Mouse (Mus musculus) heart, postnatal 0 days (tissue): ENCODE measurements around the gene Pard3. TPM values are rescaled to one million over a fixed set of nuclear protein-coding genes. Genes with fewer than 3 reads are reported as not detected.

Experiments used
- ATAC-seq: fragments of 200-750 bp; cut with Nextera tagmentation; 2 replicates; pipeline ENCODE4 v1.8.0; 2017; ENCODE audit warnings: low read depth, moderate number of reproducible peaks, moderate library complexity; ENCODE audit not compliant: insufficient read depth
- DNase-seq: peaks from one replicate; pipeline ENCODE4 v3.0.0-alpha.2; 2016; ENCODE audit warnings: low spot score
- H3K27ac ChIP-seq: fragments of 300-500 bp; sonication (generic); 2 replicates; pipeline ENCODE4 v1.5.1; 2014; ENCODE audit warnings: low read depth, mild to moderate bottlenecking
- H3K27me3 ChIP-seq: fragments of 300-500 bp; sonication (generic); 2 replicates; pipeline ENCODE4 v1.6.1; 2014; ENCODE audit warnings: low read length, mixed read lengths; ENCODE audit not compliant: control insufficient read depth, insufficient read depth
- H3K36me3 ChIP-seq: fragments of 300-500 bp; sonication (generic); replicated peaks from 2 replicates; pipeline ENCODE4 v1.6.1; 2014; ENCODE audit warnings: low read length, mixed read lengths; ENCODE audit not compliant: control insufficient read depth, insufficient read depth
- H3K4me1 ChIP-seq: fragments of 300-500 bp; sonication (generic); 2 replicates; pipeline ENCODE4 v1.6.1; 2014; ENCODE audit warnings: antibody characterized with exemption; ENCODE audit not compliant: control insufficient read depth, insufficient read depth
- H3K4me2 ChIP-seq: fragments of 300-500 bp; sonication (generic); 2 replicates; pipeline ENCODE4 v1.6.1; 2014; ENCODE audit warnings: low read depth, mild to moderate bottlenecking, low read length, moderate library complexity
- H3K4me3 ChIP-seq: fragments of 300-500 bp; sonication (generic); 2 replicates; pipeline ENCODE4 v1.5.1; 2014; ENCODE audit warnings: low read depth, low read length
- H3K9ac ChIP-seq: fragments of 300-500 bp; sonication (generic); replicated peaks from 2 replicates; pipeline ENCODE4 v1.6.1; 2014; ENCODE audit warnings: low read depth, low read length, mixed read lengths
- H3K9me3 ChIP-seq: fragments of 300-500 bp; sonication (generic); replicated peaks from 2 replicates; pipeline ENCODE4 v1.6.1; 2016; ENCODE audit warnings: low read length; ENCODE audit not compliant: control insufficient read depth
- CTCF ChIP-seq: IDR thresholded peaks from 2 replicates; pipeline ENCODE4 v1.5.1; 2016; ENCODE audit warnings: antibody characterized with exemption, control low read depth, low read depth
- EP300 ChIP-seq: IDR thresholded peaks from 2 replicates; pipeline ENCODE4 v1.6.1; 2016; ENCODE audit warnings: antibody characterized with exemption, low read depth
- WGBS: fragments of 180-500 bp; shearing (Covaris S2); extraction: QIAGEN DNeasy Blood & Tissue Kit; methylation state at CpG from one replicate; pipeline ENCODE4 v1.1.7; 2014; 5-methylcytosine and 5-hydroxymethylcytosine counted together
- polyA plus RNA-seq: library from polyadenylated mRNA; unstranded; fragments of >200 nt; fragmentation: Nextera tagmentation; extraction: Ambion mirVana; gene quantifications from 2 replicates; pipeline ENCODE4 v1.2.1, GENCODE M21; 2015
- total RNA-seq: library from RNA; depleted of rRNA; stranded (reverse); fragments of >200 nt; gene quantifications from 2 replicates; pipeline ENCODE4 v1.2.3, GENCODE M21; 2014; ENCODE audit warnings: low replicate concordance

Gene Pard3
- total and polyA plus RNA-seq, 2 experiments from 2014 or later = 9.2 to 13.8 TPM

GRCm38 (mm10) chr8:127381259-127381658, 317.6 kb downstream of the Pard3 start:
- no peak overlapping the region for H3K4me2 ChIP-seq
- ATAC-seq = no peak
- DNase-seq = no peak
- no peak overlapping the region for H3K9ac ChIP-seq
- no peaks in the 10 kb centered on the region for H3K9me3 ChIP-seq
- H3K36me3 ChIP-seq = peaks cover 21% of the 10 kb centered on the region
- TF ChIP-seq CTCF (no peak), EP300 (no peak)
- H3K4me3 ChIP-seq = no peak overlapping the region
- no peaks in the 10 kb centered on the region for H3K27me3 ChIP-seq
- H3K4me1 ChIP-seq = no peaks in the 10 kb centered on the region
- no peak overlapping the region for H3K27ac ChIP-seq
- 96% methylated on average over 3 of the region's 3 CpGs for WGBS

- no peak for DNase-seq
- Histone ChIP-seq H3K4me1 (no peaks in the 10 kb centered on the region), H3K36me3 (peaks cover 41% of the 10 kb centered on the region), H3K9ac (no peak overlapping the region), H3K27ac (no peak overlapping the region), H3K9me3 (no peaks in the 10 kb centered on the region), H3K4me3 (no peak overlapping the region), H3K27me3 (no peaks in the 10 kb centered on the region), H3K4me2 (no peak overlapping the region)
- TF ChIP-seq EP300 (no peak), CTCF (no peak)
- no peak for ATAC-seq
These were observed 329.0 kb downstream of the Pard3 start for GRCm38 (mm10) chr8:127392700-127393099.

- no peak for DNase-seq
- no peak for ATAC-seq
- no peaks in the 10 kb centered on the region for H3K27me3 ChIP-seq
- peaks cover 34% of the 10 kb centered on the region for H3K36me3 ChIP-seq
- H3K9me3 ChIP-seq = no peaks in the 10 kb centered on the region
- no peak overlapping the region for H3K27ac ChIP-seq
- H3K4me1 ChIP-seq = no peaks in the 10 kb centered on the region
- 75% methylated on average over 4 of the region's 4 CpGs for WGBS
- no peak overlapping the region for H3K4me3 ChIP-seq
- no peak for TF ChIP-seq CTCF
- no peak for TF ChIP-seq EP300
- H3K9ac ChIP-seq = no peak overlapping the region
- no peak overlapping the region for H3K4me2 ChIP-seq
These were observed 331.8 kb downstream of the Pard3 start for GRCm38 (mm10) chr8:127395488-127395887.

- H3K4me2 ChIP-seq = no peak overlapping the region
- DNase-seq (no peak), ATAC-seq (no peak)
- H3K4me1 ChIP-seq = no peaks in the 10 kb centered on the region
- peaks cover 31% of the 10 kb centered on the region; the same call in 1 of the 2 replicates for H3K36me3 ChIP-seq
- no peak for TF ChIP-seq EP300
- no peak for TF ChIP-seq CTCF
- H3K27ac ChIP-seq = no peak overlapping the region
- no peaks in the 10 kb centered on the region for H3K9me3 ChIP-seq
- no peaks in the 10 kb centered on the region for H3K27me3 ChIP-seq
- H3K9ac ChIP-seq = no peak overlapping the region
- no peak overlapping the region for H3K4me3 ChIP-seq
These were observed 342.1 kb downstream of the Pard3 start for GRCm38 (mm10) chr8:127405815-127406214.

GRCm38 (mm10) chr8:127410606-127411005, 346.9 kb downstream of the Pard3 start:
- Histone ChIP-seq H3K4me1 (no peaks in the 10 kb centered on the region), H3K27me3 (no peaks in the 10 kb centered on the region), H3K4me3 (no peak overlapping the region), H3K4me2 (no peak overlapping the region), H3K36me3 (peaks cover 27% of the 10 kb centered on the region), H3K27ac (no peak overlapping the region), H3K9me3 (no peaks in the 10 kb centered on the region), H3K9ac (no peak overlapping the region)
- ATAC-seq (no peak), DNase-seq (no peak)
- 92% methylated on average over 12 of the region's 12 CpGs for WGBS
- TF ChIP-seq EP300 (no peak), CTCF (no peak)

- TF ChIP-seq CTCF = no peak
- no peak for TF ChIP-seq EP300
- ATAC-seq (no peak), DNase-seq (no peak)
- Histone ChIP-seq H3K9me3 (no peaks in the 10 kb centered on the region), H3K4me3 (no peak overlapping the region), H3K27ac (no peak overlapping the region), H3K4me2 (no peak overlapping the region), H3K9ac (no peak overlapping the region), H3K4me1 (no peaks in the 10 kb centered on the region), H3K27me3 (no peaks in the 10 kb centered on the region), H3K36me3 (peaks cover 24% of the 10 kb centered on the region)
- 87% methylated on average over 4 of the region's 4 CpGs for WGBS
These were observed 347.6 kb downstream of the Pard3 start for GRCm38 (mm10) chr8:127411190-127411848.
